Mouse (Mus musculus) embryonic fibroblast, embryonic 13.5 days (primary cell): Measurements from ENCODE around the gene Impdh1.

ENCODE experiments used
- CTCF ChIP-seq: IDR thresholded peaks from 2 replicates; pipeline ENCODE4 v1.5.1; 2011; ENCODE audit warnings: mild to moderate bottlenecking, control low read depth, low read length, moderate library complexity, borderline replicate concordance; ENCODE audit not compliant: insufficient read depth
- POLR2A ChIP-seq: IDR thresholded peaks from 2 replicates; pipeline ENCODE4 v1.6.1; 2011; ENCODE audit warnings: low read depth, mild to moderate bottlenecking, control low read depth, low read length, moderate library complexity

DNA sequence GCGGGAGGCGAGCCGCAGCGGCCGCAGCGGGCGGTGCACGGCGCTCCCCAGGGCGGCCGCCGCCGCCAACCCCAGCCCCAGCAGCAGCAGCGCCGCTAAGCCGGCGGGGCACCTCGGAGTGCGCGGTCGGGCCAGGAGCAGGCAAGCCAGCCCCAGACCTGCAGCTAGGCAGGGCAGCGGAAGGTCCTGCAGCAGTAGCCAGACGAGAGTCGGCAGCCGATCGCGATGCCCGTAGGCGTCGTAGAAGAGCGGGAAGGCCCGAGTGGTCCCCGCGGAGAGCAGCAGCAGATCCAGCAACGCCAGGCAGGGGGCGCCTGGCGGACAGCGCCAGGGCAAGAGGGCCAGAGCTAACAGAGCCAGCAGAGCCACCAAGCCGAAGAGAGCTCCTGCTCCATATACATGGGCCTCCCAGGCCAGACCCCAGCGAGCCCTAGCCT, 45.2 kb downstream of the Impdh1 start:
- TF ChIP-seq POLR2A: no peak
- peak; percentile 67 for TF ChIP-seq CTCF
